In genomic region chr8:70796403-70797080, GRCm38 (mm10) we compare ENCODE assay signal across 8 mouse cellular contexts. TPM values are rescaled to one million over a fixed set of nuclear protein-coding genes. Genes with fewer than 3 reads are reported as not detected.
DNase-seq lines count a peak whose midpoint lies in the region; ATAC-seq and TF ChIP-seq lines count a peak whose summit lies in the region.

No protein-coding gene starts in this region.

- peak overlapping the region; percentile 43 for H3K4me3 ChIP-seq in thymus, adult 2 months (ENCODE audit: control insufficient read depth, insufficient read depth, low read length)
- H3K4me3 ChIP-seq in intestine, embryonic 15.5 days (replicated peaks) = peak overlapping the region; percentile 57
- peak overlapping the region; percentile 46 for H3K4me3 ChIP-seq in neural tube, embryonic 13.5 days

- WGBS in thymus, adult 2 months = 17% methylated on average over 54 of the region's 54 CpGs
- 2% methylated on average over 54 of the region's 54 CpGs for WGBS in intestine, embryonic 15.5 days
- 1% methylated on average over 54 of the region's 54 CpGs for WGBS in neural tube, embryonic 13.5 days

- H3K4me1 ChIP-seq in thymus, adult 2 months (replicated peaks; ENCODE audit: control insufficient read depth, insufficient read depth, low read length) = peaks cover 51% of the 10 kb centered on the region
- peaks cover 35% of the 10 kb centered on the region for H3K4me1 ChIP-seq in intestine, embryonic 15.5 days (replicated peaks)
- peaks cover 45% of the 10 kb centered on the region for H3K4me1 ChIP-seq in neural tube, embryonic 13.5 days (replicated peaks)

- no peak for TF ChIP-seq CTCF in thymus, adult 2 months (IDR thresholded peaks at IDR 0.05; ENCODE audit: borderline replicate concordance, control insufficient read depth, extremely low read depth, insufficient read depth, low read length, poor library complexity)

- peak overlapping the region; percentile 88 for H3K4me2 ChIP-seq in intestine, embryonic 15.5 days (replicated peaks)
- H3K4me2 ChIP-seq in neural tube, embryonic 13.5 days = peak overlapping the region; percentile 87

- H3K36me3 ChIP-seq in thymus, adult 2 months (ENCODE audit: control insufficient read depth, insufficient read depth, low read length) = no peaks in the 10 kb centered on the region
- H3K36me3 ChIP-seq in intestine, embryonic 15.5 days = no peaks in the 10 kb centered on the region
- H3K36me3 ChIP-seq in neural tube, embryonic 13.5 days = no peaks in the 10 kb centered on the region

- H3K27me3 ChIP-seq in thymus, adult 2 months (ENCODE audit: control insufficient read depth, insufficient read depth, low read length) = no peaks in the 10 kb centered on the region
- peaks cover 17% of the 10 kb centered on the region; the same call in 1 of the 2 replicates for H3K27me3 ChIP-seq in intestine, embryonic 15.5 days (replicated peaks)
- peaks cover 37% of the 10 kb centered on the region for H3K27me3 ChIP-seq in neural tube, embryonic 13.5 days

- DNase-seq in gastrocnemius, postnatal 10 days = peak; percentile 73
- no peak for DNase-seq in gastrocnemius, adult 18-20 months (ENCODE audit: low spot score)
- DNase-seq in thymus, adult 2 months = no peak
- no peak for DNase-seq in thymus, postnatal 36 days
- no peak for DNase-seq in embryo, embryonic 9.5 days (ENCODE audit: extremely low spot score)
- no peak for DNase-seq in embryo, embryonic 10.5 days (ENCODE audit: low spot score)

- no peaks in the 10 kb centered on the region for H3K9me3 ChIP-seq in intestine, embryonic 15.5 days
- no peaks in the 10 kb centered on the region for H3K9me3 ChIP-seq in neural tube, embryonic 13.5 days

- H3K9ac ChIP-seq in intestine, embryonic 15.5 days = peak overlapping the region; percentile 70
- peak overlapping the region; percentile 70 for H3K9ac ChIP-seq in neural tube, embryonic 13.5 days

- peak; percentile 1; the same call in 1 of the 2 replicates for ATAC-seq in intestine, embryonic 15.5 days
- peak; percentile 7; the same call in 1 of the 2 replicates for ATAC-seq in neural tube, embryonic 13.5 days (ENCODE audit: low read depth)

- TF ChIP-seq POLR2A in thymus, adult 2 months (IDR thresholded peaks at IDR 0.05; ENCODE audit: control insufficient read depth, extremely low read depth, insufficient read depth, low read length, poor library complexity) = no peak

- no peak overlapping the region for H3K27ac ChIP-seq in thymus, adult 2 months (ENCODE audit: control insufficient read depth, insufficient read depth, low read length)
- H3K27ac ChIP-seq in intestine, embryonic 15.5 days = peak overlapping the region; percentile 25
- H3K27ac ChIP-seq in neural tube, embryonic 13.5 days (replicated peaks) = no peak overlapping the region; the same call in 1 of the 2 replicates

RNA-seq across cellular contexts. Expression of gene Mast3, which starts 8.3 kb away (rescaled TPM):
- total RNA-seq in gastrocnemius, postnatal 10 days (2021) = 1 to 10 TPM; 7.2 to 8.9 TPM
- 1 to 10 TPM; 2.7 TPM for total RNA-seq in gastrocnemius, adult 18-20 months (2021)
- polyA plus RNA-seq in thymus, adult 2 months (2012; rRNA removed) = 615 and 696 TPM in 2 replicates
- polyA plus RNA-seq in intestine, embryonic 15.5 days (2015; fragmentation: Nextera tagmentation; extraction: Ambion mirVana) = 13.2 and 16.8 TPM in 2 replicates
- 15.8 and 17.6 TPM in 2 replicates for polyA plus RNA-seq in neural tube, embryonic 13.5 days (2015; fragmentation: Nextera tagmentation; extraction: Ambion mirVana)

RNA-seq across cellular contexts. Expression of gene Il12rb1, which starts 11.7 kb away (rescaled TPM):
- total RNA-seq in gastrocnemius, postnatal 10 days (2021) = under 1 TPM; 0.16 to 0.23 TPM
- under 1 TPM in 1 of 2 experiments, not detected in 1; 0.07 TPM for total RNA-seq in gastrocnemius, adult 18-20 months (2021)
- polyA plus RNA-seq in thymus, adult 2 months (2012; rRNA removed) = 48.6 and 53.4 TPM in 2 replicates
- polyA plus RNA-seq in intestine, embryonic 15.5 days (2015; fragmentation: Nextera tagmentation; extraction: Ambion mirVana) = 0.29 and 0.40 TPM in 2 replicates
- polyA plus RNA-seq in neural tube, embryonic 13.5 days (2015; fragmentation: Nextera tagmentation; extraction: Ambion mirVana) = not detected in 2 replicates

RNA-seq across cellular contexts. Expression of gene Pik3r2, which starts 20.0 kb away (rescaled TPM):
- 10 to 100 TPM; 39.4 to 47.2 TPM for total RNA-seq in gastrocnemius, postnatal 10 days (2021)
- total RNA-seq in gastrocnemius, adult 18-20 months (2021) = 10 to 100 TPM; 13.3 to 15.1 TPM
- 124 and 136 TPM in 2 replicates for polyA plus RNA-seq in thymus, adult 2 months (2012; rRNA removed)
- 53.1 and 55.3 TPM in 2 replicates for polyA plus RNA-seq in intestine, embryonic 15.5 days (2015; fragmentation: Nextera tagmentation; extraction: Ambion mirVana)
- polyA plus RNA-seq in neural tube, embryonic 13.5 days (2015; fragmentation: Nextera tagmentation; extraction: Ambion mirVana) = 88.9 and 93.7 TPM in 2 replicates

RNA-seq across cellular contexts. Expression of gene Mpv17l2, which starts 35.8 kb away (rescaled TPM):
- 10 to 100 TPM; 30.1 to 31.4 TPM for total RNA-seq in gastrocnemius, postnatal 10 days (2021)
- 10 to 100 TPM; 19.9 to 20.9 TPM for total RNA-seq in gastrocnemius, adult 18-20 months (2021)
- polyA plus RNA-seq in thymus, adult 2 months (2012; rRNA removed) = 72.9 and 103 TPM in 2 replicates
- polyA plus RNA-seq in intestine, embryonic 15.5 days (2015; fragmentation: Nextera tagmentation; extraction: Ambion mirVana) = 59.1 and 72.6 TPM in 2 replicates
- 46.1 and 54.5 TPM in 2 replicates for polyA plus RNA-seq in neural tube, embryonic 13.5 days (2015; fragmentation: Nextera tagmentation; extraction: Ambion mirVana)

RNA-seq across cellular contexts. Expression of gene Rab3a, which starts 42.1 kb away (rescaled TPM):
- total RNA-seq in gastrocnemius, postnatal 10 days (2021) = 10 to 100 TPM; 44.6 to 50.4 TPM
- 10 to 100 TPM; 32.5 to 36.5 TPM for total RNA-seq in gastrocnemius, adult 18-20 months (2021)
- 17.8 and 20.8 TPM in 2 replicates for polyA plus RNA-seq in thymus, adult 2 months (2012; rRNA removed)
- polyA plus RNA-seq in intestine, embryonic 15.5 days (2015; fragmentation: Nextera tagmentation; extraction: Ambion mirVana) = 24.0 and 26.0 TPM in 2 replicates
- polyA plus RNA-seq in neural tube, embryonic 13.5 days (2015; fragmentation: Nextera tagmentation; extraction: Ambion mirVana) = 402 and 417 TPM in 2 replicates

Comparison
In these comparisons a context has a peak if more than half of its experiments do, and no peak if none do; other contexts are left out.
1. RNA of gene Mast3, which starts 8.3 kb away (polyA plus RNA-seq): 615 to 696 TPM in thymus, adult 2 months; 15.8 to 17.6 TPM in neural tube, embryonic 13.5 days and 13.2 to 16.8 TPM in intestine, embryonic 15.5 days; every median in the first group is over 10 times any median in the second.
2. RNA of gene Il12rb1, which starts 11.7 kb away (polyA plus RNA-seq): 48.6 to 53.4 TPM in thymus, adult 2 months; 0.29 to 0.40 TPM in intestine, embryonic 15.5 days and not detected in neural tube, embryonic 13.5 days; every median in the first group is over 10 times any median in the second.
3. Peak in every context shown above with its lines, with median percentiles within 50 percentile points of each other: H3K4me3 ChIP-seq.